ENCODE assay signal across 2 mouse cellular contexts in genomic region chr4:20860066-20860465, GRCm38 (mm10).
A peak's percentile ranks its signal among the peaks of the same experiment; 100 is the strongest.
DNase-seq lines count a peak whose midpoint lies in the region; TF ChIP-seq lines count a peak whose summit lies in the region.
"Not testable (repeated sequence)": the region's sequence is repeated elsewhere in the genome, so short reads cannot be mapped to it uniquely, and the experiment has no call there.

No protein-coding gene starts in this region.

- not testable (repeated sequence) for H3K27me3 ChIP-seq in MEL (ENCODE audit: control insufficient read depth in 1 of 2, insufficient read depth in 2 of 2, low read length in 2 of 2)

- H3K79me2 ChIP-seq in MEL (ENCODE audit: control insufficient read depth, insufficient read depth, low read length, poor library complexity) = not testable (repeated sequence)

- TF ChIP-seq RAD21 in MEL (IDR thresholded peaks at IDR 0.05; ENCODE audit: low read depth, low read length) = not testable (repeated sequence)

- H3K9ac ChIP-seq in MEL (ENCODE audit: control insufficient read depth, low read depth, low read length, poor library complexity, severe bottlenecking) = peak overlapping the region; percentile 83

- TF ChIP-seq POLR2A in MEL (IDR thresholded peaks at IDR 0.05; ENCODE audit: control insufficient read depth in 1 of 2, insufficient read depth in 1 of 2, low read depth in 1 of 2, low read length in 2 of 2, poor library complexity in 1 of 2) = not testable (repeated sequence)

- H3K9me3 ChIP-seq in MEL (replicated peaks; ENCODE audit: insufficient read depth, low read length) = not testable (repeated sequence)

- peak in 1 of 3 experiments; percentile 39; a peak in 3 of 6 replicates for TF ChIP-seq CTCF in MEL (IDR thresholded peaks at IDR 0.05 in 2 of 3, conservative IDR thresholded peaks at IDR 0.05 in 1 of 3; ENCODE audit: control insufficient read depth in 1 of 3, insufficient read depth in 1 of 3, low read depth in 2 of 3, low read length in 3 of 3, poor library complexity in 1 of 3, severe bottlenecking in 1 of 3)

- DNase-seq in MEL (ENCODE audit: low read depth, low spot score) = peak; percentile 66
- DNase-seq in MEL-GATA-1-ER (ENCODE audit: extremely low read depth, low read depth) = peak; percentile 51

- not testable (repeated sequence) for H3K4me1 ChIP-seq in MEL (ENCODE audit: control insufficient read depth in 1 of 2, insufficient read depth in 2 of 2, low read length in 2 of 2)

- not testable (repeated sequence) for H3K36me3 ChIP-seq in MEL (ENCODE audit: control insufficient read depth in 1 of 2, insufficient read depth in 2 of 2, low read length in 2 of 2)

- peak overlapping the region; percentile 79 to 87 for H3K4me3 ChIP-seq in MEL (ENCODE audit: control insufficient read depth in 1 of 2, insufficient read depth in 1 of 2, low read depth in 2 of 2, low read length in 2 of 2)

- TF ChIP-seq EP300 in MEL (IDR thresholded peaks at IDR 0.05; ENCODE audit: low read depth in 1 of 2, low read length in 2 of 2) = not testable (repeated sequence)

- H3K27ac ChIP-seq in MEL (ENCODE audit: control insufficient read depth, low read depth, low read length) = peak overlapping the region; percentile 99

TF ChIP-seq in MEL, 35 proteins besides CTCF, POLR2A, EP300 and RAD21:
- TF ChIP-seq ZMIZ1 (IDR thresholded peaks at IDR 0.05; ENCODE audit: low read depth, low read length) (peak; percentile 38; the same call in 1 of the 2 replicates), MAX (IDR thresholded peaks at IDR 0.05; ENCODE audit: low read length) (peak; percentile 49; the same call in 1 of the 2 replicates), MYC (IDR thresholded peaks at IDR 0.05; ENCODE audit: low read depth, low read length) (0 out of 2 replicates have a peak, but pooled peaks have one; percentile 16), NELFE (IDR thresholded peaks at IDR 0.05; ENCODE audit: low read depth, low read length) (0 out of 2 replicates have a peak, but pooled peaks have one; percentile 11)
